Mouse (Mus musculus): ENCODE data around the gene Vmn2r50. TPM values are rescaled to one million over a fixed set of nuclear protein-coding genes. Genes with fewer than 3 reads are reported as not detected.

The Vmn2r50 gene
- polyA plus RNA-seq (2012; rRNA removed) = not detected in 2 replicates

DNA sequence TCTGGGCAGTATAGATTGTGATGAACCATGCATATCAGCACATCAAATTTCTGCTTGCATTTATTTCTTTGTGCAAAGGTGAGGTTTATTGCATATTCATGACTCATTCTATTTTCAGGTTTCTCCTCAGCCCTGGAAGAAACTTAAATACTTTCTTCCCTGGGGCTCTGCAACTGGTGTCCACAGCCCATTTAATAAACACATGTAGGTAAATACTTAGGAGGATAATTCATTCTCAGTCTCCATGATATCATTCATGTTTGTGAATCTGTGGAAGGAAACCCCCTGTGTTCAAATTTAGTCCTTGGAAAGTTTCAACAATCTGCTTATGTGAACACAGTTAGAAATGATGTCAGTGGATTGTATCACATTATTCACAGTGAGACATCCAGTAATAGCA is at the start of gene Vmn2r50:
Gene Vmn2r50 (minus strand): TSS at position 101 of the 400 bp plus-strand sequence.

DNA sequence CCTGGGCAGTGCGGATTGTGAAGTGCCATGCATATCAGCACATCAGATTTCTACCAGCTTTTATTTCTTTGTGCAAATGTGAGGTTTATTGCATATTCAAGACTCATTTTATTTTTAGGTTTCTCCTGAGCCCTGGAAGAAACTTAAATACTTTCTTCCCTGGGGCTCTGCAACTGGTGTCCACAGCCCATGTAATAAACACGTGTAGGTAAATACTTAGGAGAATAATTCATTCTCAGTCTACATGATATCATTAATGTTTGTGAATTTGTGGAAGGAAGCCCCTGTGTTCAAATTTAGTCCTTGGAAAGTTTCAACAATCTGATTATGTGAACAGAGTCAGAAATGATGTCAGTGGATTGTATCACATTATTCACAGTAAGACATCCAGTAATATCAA is 60.9 kb downstream of the Vmn2r50 start, which contains the start of gene Vmn2r49:
Gene Vmn2r49 (minus strand): TSS at position 101 of the 400 bp plus-strand sequence.

Other genes starting within 250 kb of the Vmn2r50 start
- gene Vmn2r47, start 212.0 kb downstream of the Vmn2r50 start, polyA plus RNA-seq (2012; rRNA removed) = not detected in 2 replicates
- not detected in 2 replicates for gene Vmn2r48, start 99.7 kb downstream of the Vmn2r50 start, polyA plus RNA-seq (2012; rRNA removed)
- gene Vmn2r49, start 61.0 kb downstream of the Vmn2r50 start, polyA plus RNA-seq (2012; rRNA removed) = not detected in 2 replicates
- gene Vmn2r51, start 52.4 kb upstream of the Vmn2r50 start, polyA plus RNA-seq (2012; rRNA removed) = not detected in 2 replicates
- gene Vmn2r52, start 123.3 kb upstream of the Vmn2r50 start, polyA plus RNA-seq (2012; rRNA removed) = not detected in 2 replicates
- gene Vmn1r66, start 224.7 kb upstream of the Vmn2r50 start, polyA plus RNA-seq (2012; rRNA removed) = not detected in 2 replicates

Data from ovary, adult 2 months (tissue).